Mouse (Mus musculus): ENCODE data around the gene 4930562C15Rik.

- TF ChIP-seq CTCF (IDR thresholded peaks at IDR 0.05; ENCODE audit: extremely low read depth, insufficient read depth, low read length) (no peak), POLR2A (IDR thresholded peaks at IDR 0.05; ENCODE audit: extremely low read depth, insufficient read depth, low read length) (no peak)
Measured at GRCm38 (mm10) chr16:4912074-4912648, 76.9 kb downstream of the 4930562C15Rik start.
